Mouse (Mus musculus) kidney, embryonic 14.5 days (tissue): Measurements from ENCODE around the gene Btbd35f30. TPM values are rescaled to one million over a fixed set of nuclear protein-coding genes. Genes with fewer than 3 reads are reported as not detected.
"Not testable (repeated sequence)": the region's sequence is repeated elsewhere in the genome, so short reads cannot be mapped to it uniquely, and the experiment has no call there.

Source experiments
- ATAC-seq: fragments of 200-750 bp; cut with Nextera tagmentation; 2 replicates; pipeline ENCODE4 v1.8.0; 2017; ENCODE audit warnings: moderate number of reproducible peaks, mild to moderate bottlenecking, moderate TSS enrichment, moderate library complexity; ENCODE audit not compliant: low FRiP score, low TSS enrichment
- H3K27ac ChIP-seq: fragments of 300-500 bp; sonication (generic); 2 replicates; pipeline ENCODE4 v1.5.1; 2014; ENCODE audit warnings: low read depth, mild to moderate bottlenecking, low read length, moderate library complexity, mixed read lengths
- H3K27me3 ChIP-seq: fragments of 300-500 bp; sonication (generic); 2 replicates; pipeline ENCODE4 v1.6.1; 2014; ENCODE audit warnings: mild to moderate bottlenecking, low read length; ENCODE audit not compliant: control insufficient read depth, insufficient read depth
- H3K36me3 ChIP-seq: fragments of 300-500 bp; sonication (generic); 2 replicates; pipeline ENCODE4 v1.6.1; 2014; ENCODE audit warnings: low read length, mixed read lengths; ENCODE audit not compliant: control insufficient read depth, insufficient read depth
- H3K4me1 ChIP-seq: fragments of 300-500 bp; sonication (generic); 2 replicates; pipeline ENCODE4 v1.6.1; 2014; ENCODE audit warnings: low read length, mixed read lengths; ENCODE audit not compliant: control insufficient read depth, insufficient read depth
- H3K4me2 ChIP-seq: fragments of 300-500 bp; sonication (generic); replicated peaks from 2 replicates; pipeline ENCODE4 v1.6.1; 2014; ENCODE audit warnings: low read depth, mild to moderate bottlenecking, low read length
- H3K4me3 ChIP-seq: fragments of 300-500 bp; sonication (generic); 2 replicates; pipeline ENCODE4 v1.5.1; 2014; ENCODE audit warnings: mild to moderate bottlenecking, low read length
- H3K9ac ChIP-seq: fragments of 300-500 bp; sonication (generic); 2 replicates; pipeline ENCODE4 v1.6.1; 2014; ENCODE audit warnings: low read depth, mild to moderate bottlenecking, low read length, moderate library complexity
- H3K9me3 ChIP-seq: fragments of 300-500 bp; sonication (generic); 2 replicates; pipeline ENCODE4 v1.6.1; 2016; ENCODE audit warnings: low read length; ENCODE audit not compliant: control insufficient read depth
- WGBS: fragments of 180-500 bp; shearing (Covaris S2); extraction: QIAGEN DNeasy Blood & Tissue Kit; methylation state at CpG from one replicate; pipeline ENCODE4 v1.1.7; 2014; 5-methylcytosine and 5-hydroxymethylcytosine counted together
- polyA plus RNA-seq: library from polyadenylated mRNA; unstranded; fragments of >200 nt; fragmentation: Nextera tagmentation; extraction: Ambion mirVana; gene quantifications from 2 replicates; pipeline ENCODE4 v1.2.1, GENCODE M21; 2014

The Btbd35f30 gene
- not detected in 2 replicates for polyA plus RNA-seq

DNA sequence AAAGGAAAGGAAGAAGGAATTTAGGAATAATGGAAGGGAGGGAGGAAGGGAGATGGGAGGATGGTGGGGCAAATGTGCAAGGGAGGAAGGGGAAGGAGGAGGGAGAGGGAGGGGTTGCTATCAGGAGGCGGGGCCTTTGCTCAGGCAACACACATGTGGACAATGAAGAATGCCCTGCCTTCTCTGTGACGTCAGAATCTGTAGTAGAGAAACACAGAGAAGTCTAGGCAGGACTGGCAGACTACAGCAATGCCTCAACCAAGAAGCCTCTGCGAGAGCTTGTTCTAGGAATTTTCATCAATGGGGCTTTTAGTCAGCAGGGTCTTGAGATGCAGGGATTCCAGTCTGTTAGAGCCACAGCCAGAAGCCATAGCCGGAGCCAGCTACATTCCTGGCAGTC, at the start of gene Btbd35f30:
Gene Btbd35f30, plus strand, starts transcription at position 301 of the 400 bp plus-strand sequence.
- H3K4me3 ChIP-seq, H3K9me3 ChIP-seq, H3K27ac ChIP-seq, H3K9ac ChIP-seq, H3K4me1 ChIP-seq, ATAC-seq, H3K27me3 ChIP-seq, H3K4me2 ChIP-seq, H3K36me3 ChIP-seq: not testable (repeated sequence)
- WGBS = no CpG with 5 or more reads among the region's 4 CpGs

DNA sequence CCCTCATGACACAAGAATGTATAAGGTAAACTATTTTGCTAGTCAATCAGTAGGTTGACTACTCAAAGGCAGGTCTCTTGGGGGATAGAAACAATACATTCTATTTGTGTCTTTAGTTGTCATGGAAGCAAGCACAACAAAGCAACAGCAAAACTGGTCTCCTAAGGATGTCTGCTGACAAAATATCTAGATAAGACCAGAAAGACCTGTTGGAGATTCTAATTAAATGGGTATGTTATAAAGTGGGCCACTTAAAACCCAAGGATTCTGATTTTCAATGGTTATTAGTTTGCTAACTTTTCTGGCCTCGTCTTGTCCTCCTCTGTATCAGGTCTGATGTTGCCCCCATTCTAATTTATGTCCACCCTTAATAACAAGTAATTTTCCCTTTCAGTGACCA, 47.0 kb downstream of the Btbd35f30 start, which contains the start of gene Gm21789:
Gene Gm21789, plus strand, starts transcription at position 301 of the 400 bp plus-strand sequence.
- H3K4me3 ChIP-seq, H3K27ac ChIP-seq, H3K4me1 ChIP-seq, H3K4me2 ChIP-seq, H3K9ac ChIP-seq, H3K27me3 ChIP-seq, H3K9me3 ChIP-seq, H3K36me3 ChIP-seq, ATAC-seq: not testable (repeated sequence)
- no CpG with 5 or more reads among the region's 1 CpGs for WGBS

Other genes starting within 250 kb of the Btbd35f30 start
- not detected in 2 replicates for gene Gm5926, start 243.9 kb upstream of the Btbd35f30 start, polyA plus RNA-seq
- gene Btbd35f21, start 168.5 kb upstream of the Btbd35f30 start, polyA plus RNA-seq = not detected in 2 replicates
- not detected in 2 replicates for gene Gm21789, start 47.1 kb downstream of the Btbd35f30 start, polyA plus RNA-seq
- not detected in 2 replicates for gene Btbd35f5, start 79.3 kb downstream of the Btbd35f30 start, polyA plus RNA-seq